Mouse (Mus musculus) embryonic facial prominence, embryonic 14.5 days (tissue): ENCODE measurements around the gene Fga. TPM values are rescaled to one million over a fixed set of nuclear protein-coding genes. Genes with fewer than 3 reads are reported as not detected.

Experiments used
- ATAC-seq: fragments of 200-750 bp; cut with Nextera tagmentation; 2 replicates; pipeline ENCODE4 v1.8.0; 2017; ENCODE audit warnings: low read depth, moderate number of reproducible peaks, moderate TSS enrichment
- DNase-seq: peaks from one replicate; pipeline ENCODE4 v3.0.0-alpha.2; 2015; ENCODE audit warnings: low spot score
- H3K27ac ChIP-seq: fragments of 300-500 bp; sonication (generic); replicated peaks from 2 replicates; pipeline ENCODE4 v1.5.1; 2014; ENCODE audit warnings: low read depth, mild to moderate bottlenecking, low read length, moderate library complexity
- H3K27me3 ChIP-seq: fragments of 300-500 bp; sonication (generic); replicated peaks from 2 replicates; pipeline ENCODE4 v1.6.1; 2014; ENCODE audit warnings: low read length; ENCODE audit not compliant: control insufficient read depth, insufficient read depth
- H3K36me3 ChIP-seq: fragments of 300-500 bp; sonication (generic); 2 replicates; pipeline ENCODE4 v1.6.1; 2014; ENCODE audit warnings: low read length, mixed read lengths; ENCODE audit not compliant: control insufficient read depth, insufficient read depth
- H3K4me1 ChIP-seq: fragments of 300-500 bp; sonication (generic); 2 replicates; pipeline ENCODE4 v1.6.1; 2014; ENCODE audit warnings: antibody characterized with exemption, low read length; ENCODE audit not compliant: control insufficient read depth, insufficient read depth
- H3K4me2 ChIP-seq: fragments of 300-500 bp; sonication (generic); 2 replicates; pipeline ENCODE4 v1.6.1; 2014; ENCODE audit warnings: low read depth, mild to moderate bottlenecking, low read length, moderate library complexity, mixed read lengths
- H3K4me3 ChIP-seq: fragments of 300-500 bp; sonication (generic); 2 replicates; pipeline ENCODE4 v1.5.1; 2014; ENCODE audit warnings: low read depth, mild to moderate bottlenecking, low read length
- H3K9ac ChIP-seq: fragments of 300-500 bp; sonication (generic); 2 replicates; pipeline ENCODE4 v1.6.1; 2014; ENCODE audit warnings: low read depth, mild to moderate bottlenecking, low read length, moderate library complexity, mixed read lengths
- H3K9me3 ChIP-seq: fragments of 300-500 bp; sonication (generic); 2 replicates; pipeline ENCODE4 v1.6.1; 2016; ENCODE audit warnings: low read length; ENCODE audit not compliant: control insufficient read depth
- WGBS: fragments of 180-500 bp; shearing (Covaris S2); extraction: QIAGEN DNeasy Blood & Tissue Kit; methylation state at CpG from one replicate; pipeline ENCODE4 v1.1.7; 2014; 5-methylcytosine and 5-hydroxymethylcytosine counted together
- polyA plus RNA-seq: library from polyadenylated mRNA; unstranded; fragments of >200 nt; fragmentation: Nextera tagmentation; extraction: Ambion mirVana; gene quantifications from 2 replicates; pipeline ENCODE4 v1.2.1, GENCODE M21; 2014

Gene Fga
- 0.09 TPM in 1 of 2 replicates, not detected in the other for polyA plus RNA-seq

GRCm38 (mm10) chr3:83025475-83026301 is at the start of gene Fga:
Gene Fga, plus strand, starts transcription at chr3:83026076.
- Histone ChIP-seq H3K4me2 (no peak within 1 kb of the TSS), H3K4me1 (no peaks in the 10 kb centered on the region), H3K9ac (no peak within 1 kb of the TSS), H3K27ac (no peak within 1 kb of the TSS), H3K36me3 (no peaks in the 10 kb centered on the region), H3K27me3 (no peaks in the 10 kb centered on the region), H3K4me3 (no peak within 1 kb of the TSS), H3K9me3 (no peaks in the 10 kb centered on the region)
- 69% methylated on average over 9 of the region's 9 CpGs for WGBS
- DNase-seq (no peak), ATAC-seq (no peak)

- H3K4me1 ChIP-seq, result no peaks in the 10 kb centered on the region
- 64% methylated on average over 6 of the region's 6 CpGs for WGBS
- no peaks in the 10 kb centered on the region for H3K9me3 ChIP-seq
- H3K9ac ChIP-seq, result no peak overlapping the region
- H3K36me3 ChIP-seq, result no peaks in the 10 kb centered on the region
- DNase-seq (peak; percentile 65), ATAC-seq (0 out of 2 replicates have a peak, but pooled peaks have one; percentile 26)
- no peak overlapping the region for H3K27ac ChIP-seq
- no peaks in the 10 kb centered on the region for H3K27me3 ChIP-seq
- no peak overlapping the region for H3K4me2 ChIP-seq
- no peak overlapping the region for H3K4me3 ChIP-seq
These were observed 45.1 kb upstream of the Fga start for GRCm38 (mm10) chr3:82980818-82981217.

- no peaks in the 10 kb centered on the region for H3K9me3 ChIP-seq
- no peak for DNase-seq
- ATAC-seq, result no peak
- no peaks in the 10 kb centered on the region for H3K36me3 ChIP-seq
- H3K27me3 ChIP-seq, result no peaks in the 10 kb centered on the region
- H3K4me2 ChIP-seq, result no peak overlapping the region
- H3K9ac ChIP-seq, result no peak overlapping the region
- WGBS, result 76% methylated on average over 8 of the region's 8 CpGs
- H3K4me1 ChIP-seq, result no peaks in the 10 kb centered on the region
- H3K27ac ChIP-seq, result no peak overlapping the region
- no peak overlapping the region for H3K4me3 ChIP-seq
These were observed 44.0 kb upstream of the Fga start for GRCm38 (mm10) chr3:82981861-82982260.

GRCm38 (mm10) chr3:82984840-82985239 is 41.0 kb upstream of the Fga start:
- no peaks in the 10 kb centered on the region for H3K9me3 ChIP-seq
- no peak for DNase-seq
- no peaks in the 10 kb centered on the region for H3K36me3 ChIP-seq
- no peak overlapping the region for H3K27ac ChIP-seq
- 66% methylated on average over 2 of the region's 2 CpGs for WGBS
- H3K9ac ChIP-seq, result no peak overlapping the region
- no peak overlapping the region for H3K4me2 ChIP-seq
- no peaks in the 10 kb centered on the region for H3K4me1 ChIP-seq
- ATAC-seq, result no peak
- no peaks in the 10 kb centered on the region for H3K27me3 ChIP-seq
- H3K4me3 ChIP-seq, result no peak overlapping the region

GRCm38 (mm10) chr3:82991963-82992362 is 33.9 kb upstream of the Fga start:
- Histone ChIP-seq H3K9me3 (no peaks in the 10 kb centered on the region), H3K27ac (no peak overlapping the region), H3K4me2 (no peak overlapping the region), H3K36me3 (no peaks in the 10 kb centered on the region), H3K9ac (no peak overlapping the region), H3K4me3 (no peak overlapping the region), H3K27me3 (peaks cover 12% of the 10 kb centered on the region; the same call in 1 of the 2 replicates), H3K4me1 (no peaks in the 10 kb centered on the region)
- no peak for DNase-seq
- no peak for ATAC-seq
- WGBS, result 67% methylated on average over 12 of the region's 12 CpGs

GRCm38 (mm10) chr3:82992956-82993355 is 32.9 kb upstream of the Fga start:
- Histone ChIP-seq H3K9ac (no peak overlapping the region), H3K36me3 (no peaks in the 10 kb centered on the region), H3K27me3 (peaks cover 12% of the 10 kb centered on the region; the same call in 1 of the 2 replicates), H3K4me3 (no peak overlapping the region), H3K4me2 (no peak overlapping the region), H3K27ac (no peak overlapping the region), H3K9me3 (no peaks in the 10 kb centered on the region), H3K4me1 (no peaks in the 10 kb centered on the region)
- DNase-seq (no peak), ATAC-seq (no peak)
- WGBS, result 87% methylated on average over 6 of the region's 6 CpGs

GRCm38 (mm10) chr3:82995368-82995767 is 30.5 kb upstream of the Fga start:
- Histone ChIP-seq H3K36me3 (no peaks in the 10 kb centered on the region), H3K4me1 (no peaks in the 10 kb centered on the region), H3K27me3 (peaks cover 12% of the 10 kb centered on the region; the same call in 1 of the 2 replicates), H3K4me2 (peak overlapping the region; percentile 63), H3K9ac (peak overlapping the region; percentile 42), H3K4me3 (peak overlapping the region; percentile 28), H3K9me3 (no peaks in the 10 kb centered on the region), H3K27ac (no peak overlapping the region)
- ATAC-seq, result peak; percentile 64
- DNase-seq, result peak; percentile 62
- WGBS, result 2% methylated on average over 21 of the region's 24 CpGs

- Histone ChIP-seq H3K36me3 (no peaks in the 10 kb centered on the region), H3K27me3 (peaks cover 12% of the 10 kb centered on the region; the same call in 1 of the 2 replicates), H3K9ac (no peak overlapping the region), H3K4me1 (no peaks in the 10 kb centered on the region), H3K4me2 (no peak overlapping the region), H3K27ac (no peak overlapping the region), H3K9me3 (no peaks in the 10 kb centered on the region), H3K4me3 (no peak overlapping the region)
- ATAC-seq (no peak), DNase-seq (no peak)
- WGBS, result 61% methylated on average over 3 of the region's 3 CpGs
These were observed 29.2 kb upstream of the Fga start for GRCm38 (mm10) chr3:82996656-82997055.
